Mouse (Mus musculus) limb, embryonic 14.5 days (tissue): ENCODE data around the gene Cep162. TPM values are rescaled to one million over a fixed set of nuclear protein-coding genes. Genes with fewer than 3 reads are reported as not detected.

ENCODE experiments used
- ATAC-seq: fragments of 200-750 bp; cut with Nextera tagmentation; 2 replicates; pipeline ENCODE4 v1.8.0; 2017; ENCODE audit warnings: low read depth, moderate number of reproducible peaks, moderate TSS enrichment; ENCODE audit not compliant: low FRiP score
- DNase-seq: peaks from one replicate; pipeline ENCODE4 v3.0.0-alpha.2; 2015; ENCODE audit warnings: low spot score
- H3K27ac ChIP-seq: fragments of 300-500 bp; sonication (generic); replicated peaks from 2 replicates; pipeline ENCODE4 v1.5.1; 2014; ENCODE audit warnings: low read depth, mild to moderate bottlenecking, low read length, moderate library complexity, mixed read lengths
- H3K27me3 ChIP-seq: fragments of 300-500 bp; sonication (generic); 2 replicates; pipeline ENCODE4 v1.6.1; 2014; ENCODE audit warnings: low read length, mixed read lengths; ENCODE audit not compliant: control insufficient read depth, insufficient read depth
- H3K36me3 ChIP-seq: fragments of 300-500 bp; sonication (generic); 2 replicates; pipeline ENCODE4 v1.6.1; 2014; ENCODE audit warnings: mild to moderate bottlenecking, low read length, moderate library complexity, mixed read lengths; ENCODE audit not compliant: control insufficient read depth, insufficient read depth
- H3K4me1 ChIP-seq: fragments of 300-500 bp; sonication (generic); 2 replicates; pipeline ENCODE4 v1.6.1; 2014; ENCODE audit warnings: antibody characterized with exemption, low read length, mixed read lengths; ENCODE audit not compliant: control insufficient read depth, insufficient read depth
- H3K4me2 ChIP-seq: fragments of 300-500 bp; sonication (generic); replicated peaks from 2 replicates; pipeline ENCODE4 v1.6.1; 2014; ENCODE audit warnings: low read depth, mild to moderate bottlenecking, low read length, moderate library complexity; ENCODE audit not compliant: severe bottlenecking
- H3K4me3 ChIP-seq: fragments of 300-500 bp; sonication (generic); replicated peaks from 2 replicates; pipeline ENCODE4 v1.5.1; 2014; ENCODE audit warnings: low read length
- H3K9ac ChIP-seq: fragments of 300-500 bp; sonication (generic); 2 replicates; pipeline ENCODE4 v1.6.1; 2014; ENCODE audit warnings: mild to moderate bottlenecking, low read depth, low read length, moderate library complexity; ENCODE audit not compliant: severe bottlenecking
- H3K9me3 ChIP-seq: fragments of 300-500 bp; sonication (generic); 2 replicates; pipeline ENCODE4 v1.6.1; 2016; ENCODE audit warnings: low read length; ENCODE audit not compliant: control insufficient read depth
- POLR2A ChIP-seq: fragments of 200-500 bp; IDR thresholded peaks from 2 replicates; pipeline ENCODE4 v1.8.0; 2012; ENCODE audit warnings: inconsistent platforms, mild to moderate bottlenecking, moderate library complexity, borderline replicate concordance; ENCODE audit not compliant: insufficient read depth, insufficient read length; ENCODE audit errors: extremely low read depth
- WGBS: fragments of 180-500 bp; shearing (Covaris S2); extraction: QIAGEN DNeasy Blood & Tissue Kit; methylation state at CpG from one replicate; pipeline ENCODE4 v1.1.7; 2014; 5-methylcytosine and 5-hydroxymethylcytosine counted together
- polyA plus RNA-seq, 2 experiments: library from polyadenylated mRNA; depleted of rRNA in 1 of 2; stranded (reverse) in 1 of 2; unstranded in 1 of 2; fragments of >200 nt; fragmentation: Nextera tagmentation in 1 of 2; extraction: Ambion mirVana in 1 of 2; gene quantifications; 2 replicates each; pipeline versions ENCODE4 v1.2.1 to v1.2.3; 2012 to 2014

Cep162 gene
- polyA plus RNA-seq, 2 experiments: 5.3 to 5.5 TPM

DNA sequence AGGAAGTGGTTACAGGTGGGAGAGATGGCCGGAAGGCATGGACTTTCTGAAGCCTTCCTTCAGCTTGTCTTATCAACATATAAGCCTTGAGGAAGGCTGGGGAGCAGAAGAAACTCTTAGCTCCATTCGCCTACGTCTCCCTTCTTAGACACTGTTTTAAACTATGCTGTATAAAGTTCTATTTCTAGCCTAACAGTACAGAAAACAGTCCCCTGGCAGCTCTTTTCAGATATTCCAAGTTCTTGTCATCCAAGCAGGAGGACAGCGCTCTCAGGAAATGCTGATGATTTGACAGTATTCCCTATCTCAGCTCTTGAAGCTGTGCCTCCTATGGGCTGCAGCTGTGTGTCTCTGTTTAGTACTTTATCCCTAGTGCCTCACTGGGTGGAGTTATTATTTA, 54.4 kb downstream of the Cep162 start:
- H3K27me3 ChIP-seq: no peaks in the 10 kb centered on the region
- peaks cover 53% of the 10 kb centered on the region for H3K36me3 ChIP-seq
- DNase-seq: no peak
- no peak overlapping the region for H3K4me3 ChIP-seq
- H3K4me1 ChIP-seq: no peaks in the 10 kb centered on the region
- H3K9ac ChIP-seq: no peak overlapping the region
- H3K27ac ChIP-seq: no peak overlapping the region
- no peak for TF ChIP-seq POLR2A
- no peaks in the 10 kb centered on the region for H3K9me3 ChIP-seq
- no peak overlapping the region for H3K4me2 ChIP-seq
- WGBS: 95% methylated on average over 4 of the region's 4 CpGs
- no peak for ATAC-seq

DNA sequence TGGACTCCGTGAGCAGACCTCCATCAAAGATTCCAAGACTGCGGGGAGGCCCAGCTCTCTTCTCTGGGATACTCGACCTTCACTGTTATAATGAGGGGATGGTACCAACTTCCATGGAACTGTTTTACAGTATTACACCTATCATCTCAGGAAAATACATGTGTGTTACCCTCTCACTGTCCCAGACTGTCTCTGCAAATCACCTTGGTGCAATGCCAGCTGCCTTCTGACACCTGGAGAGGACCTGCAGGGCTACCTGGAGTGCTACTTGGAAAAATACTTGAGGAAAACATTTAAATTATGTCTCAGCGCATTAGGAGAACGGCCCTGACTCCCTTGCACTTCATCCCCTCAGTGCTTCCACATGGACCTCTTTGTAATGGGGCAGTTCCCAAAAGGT, 54.9 kb downstream of the Cep162 start:
- Histone ChIP-seq H3K36me3 (peaks cover 53% of the 10 kb centered on the region), H3K4me3 (no peak overlapping the region), H3K4me1 (no peaks in the 10 kb centered on the region), H3K27ac (no peak overlapping the region), H3K27me3 (no peaks in the 10 kb centered on the region), H3K9ac (no peak overlapping the region), H3K9me3 (no peaks in the 10 kb centered on the region), H3K4me2 (no peak overlapping the region)
- DNase-seq: no peak
- no peak for ATAC-seq
- 91% methylated on average over 5 of the region's 5 CpGs for WGBS
- no peak for TF ChIP-seq POLR2A

DNA sequence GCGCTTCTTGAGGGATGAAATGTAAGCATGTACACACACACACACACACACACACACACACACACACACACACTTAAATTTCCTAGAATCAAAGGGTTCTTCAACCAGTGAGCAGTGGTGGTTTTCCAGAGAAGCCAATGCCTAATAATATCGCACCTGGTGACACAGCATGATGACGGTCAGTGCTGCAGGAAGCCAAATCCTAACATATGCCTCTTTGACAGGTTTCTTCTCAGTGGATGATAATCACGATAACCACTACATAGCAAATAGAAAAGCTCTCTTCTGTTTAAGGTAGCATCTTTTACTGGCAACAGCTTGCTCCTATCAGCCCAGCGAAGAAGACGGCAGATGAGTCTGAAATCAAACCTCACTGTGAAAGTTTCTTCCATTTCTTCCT, 57.3 kb downstream of the Cep162 start:
- no peaks in the 10 kb centered on the region for H3K9me3 ChIP-seq
- ATAC-seq (no peak), DNase-seq (no peak)
- no peak for TF ChIP-seq POLR2A
- H3K27me3 ChIP-seq: no peaks in the 10 kb centered on the region
- H3K36me3 ChIP-seq: peaks cover 48% of the 10 kb centered on the region
- no peak overlapping the region for H3K4me3 ChIP-seq
- H3K4me1 ChIP-seq: no peaks in the 10 kb centered on the region
- no peak overlapping the region for H3K9ac ChIP-seq
- no peak overlapping the region for H3K27ac ChIP-seq
- 93% methylated on average over 6 of the region's 6 CpGs for WGBS
- H3K4me2 ChIP-seq: no peak overlapping the region

DNA sequence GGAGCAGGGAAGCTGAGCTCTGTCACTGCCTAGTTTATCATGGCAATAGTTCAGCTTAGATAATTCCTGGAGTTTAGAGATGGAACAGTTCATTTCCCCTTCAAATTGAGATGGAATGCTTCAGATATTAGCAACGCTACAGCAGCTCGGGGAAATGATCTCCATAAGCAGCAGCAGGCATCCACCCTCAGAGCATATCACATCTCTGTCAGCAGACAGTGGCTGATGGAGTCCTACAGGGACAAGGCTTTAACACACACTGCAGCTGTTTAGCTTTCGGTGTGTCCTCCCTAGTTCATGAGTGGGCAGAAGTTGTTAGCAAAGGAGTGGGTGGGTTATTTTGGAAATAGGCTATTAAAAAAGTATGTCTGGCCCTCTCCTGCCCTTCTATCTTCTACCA, 58.1 kb downstream of the Cep162 start:
- ATAC-seq: no peak
- Histone ChIP-seq H3K36me3 (peaks cover 55% of the 10 kb centered on the region), H3K9ac (no peak overlapping the region)

DNA sequence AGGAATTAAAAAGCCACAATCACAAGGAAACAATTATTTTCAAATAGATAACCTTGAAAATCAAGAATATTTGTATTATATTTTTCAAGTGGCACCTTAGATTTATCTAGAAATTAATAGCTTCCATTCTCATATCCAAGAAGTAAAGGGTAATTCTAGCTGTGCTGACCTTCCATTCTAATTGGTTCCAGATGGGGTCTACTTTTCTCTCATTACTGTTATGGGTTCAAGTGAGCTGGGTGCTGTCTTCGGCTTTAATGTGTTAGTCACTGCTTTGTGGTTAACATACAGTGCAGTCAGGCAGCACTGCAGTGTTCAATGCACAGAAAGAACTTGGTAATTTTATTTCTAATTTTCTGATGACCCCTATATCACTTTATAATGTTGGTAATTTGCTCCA, 61.6 kb downstream of the Cep162 start:
- TF ChIP-seq POLR2A: no peak
- H3K27me3 ChIP-seq: no peaks in the 10 kb centered on the region
- H3K9me3 ChIP-seq: peaks cover 7% of the 10 kb centered on the region; the same call in 1 of the 2 replicates
- peaks cover 55% of the 10 kb centered on the region for H3K36me3 ChIP-seq
- WGBS: 26% methylated on average over 1 of the region's 1 CpGs
- no peak for ATAC-seq
- H3K4me3 ChIP-seq: no peak overlapping the region
- H3K4me2 ChIP-seq: no peak overlapping the region
- no peaks in the 10 kb centered on the region for H3K4me1 ChIP-seq
- no peak overlapping the region for H3K9ac ChIP-seq
- H3K27ac ChIP-seq: no peak overlapping the region
- DNase-seq: no peak

More for the DNA sequence above, 58.1 kb downstream of the Cep162 start:
- 92% methylated on average over 3 of the region's 3 CpGs for WGBS
- Histone ChIP-seq H3K4me3 (no peak overlapping the region), H3K4me2 (no peak overlapping the region), H3K27ac (no peak overlapping the region), H3K9me3 (peaks cover 2% of the 10 kb centered on the region; the same call in 1 of the 2 replicates), H3K4me1 (no peaks in the 10 kb centered on the region), H3K27me3 (no peaks in the 10 kb centered on the region)
- TF ChIP-seq POLR2A: no peak
- DNase-seq: no peak

DNA sequence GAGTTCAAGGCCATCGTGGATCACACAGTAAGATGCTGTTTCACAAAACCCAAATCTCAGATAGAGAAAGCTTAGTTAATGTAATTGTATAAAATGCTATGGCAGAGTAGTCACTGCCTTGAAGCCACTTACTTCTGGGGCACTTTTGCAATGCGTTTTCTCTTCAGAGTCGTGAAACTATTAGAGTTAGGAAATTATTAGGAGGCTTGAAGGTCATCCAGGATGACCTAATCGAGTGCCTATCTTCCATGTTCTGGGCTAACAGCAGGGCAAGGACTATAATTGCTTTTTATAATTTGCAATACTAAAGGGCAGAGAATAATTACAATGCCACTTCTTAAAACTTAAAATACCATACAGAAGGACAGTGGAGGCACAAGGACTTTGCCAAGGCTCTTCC, 68.0 kb downstream of the Cep162 start:
- H3K4me2 ChIP-seq: no peak overlapping the region
- H3K27me3 ChIP-seq: no peaks in the 10 kb centered on the region
- DNase-seq: no peak
- no peak overlapping the region for H3K27ac ChIP-seq
- no peak overlapping the region for H3K9ac ChIP-seq
- no peak overlapping the region for H3K4me3 ChIP-seq
- H3K36me3 ChIP-seq: peaks cover 21% of the 10 kb centered on the region
- no peak for ATAC-seq
- peaks cover 5% of the 10 kb centered on the region; the same call in 1 of the 2 replicates for H3K9me3 ChIP-seq
- WGBS: 86% methylated on average over 4 of the region's 4 CpGs
- no peak for TF ChIP-seq POLR2A
- no peaks in the 10 kb centered on the region for H3K4me1 ChIP-seq
